Mouse (Mus musculus): ENCODE measurements around the gene Rbm38.

Rbm38 gene

GRCm38 (mm10) chr2:173014741-173015287 lies 5.5 kb upstream of the Rbm38 start:
- no peak for DNase-seq (ENCODE audit: low spot score in 2 of 2)

GRCm38 (mm10) chr2:173017940-173018339 lies 2.4 kb upstream of the Rbm38 start:
- DNase-seq (ENCODE audit: low spot score in 2 of 2) = peak in 1 of 2 experiments; percentile 25

GRCm38 (mm10) chr2:173018618-173019017 lies 1.7 kb upstream of the Rbm38 start:
- peak; percentile 24 to 67 for DNase-seq (ENCODE audit: low spot score in 2 of 2)

DNA sequence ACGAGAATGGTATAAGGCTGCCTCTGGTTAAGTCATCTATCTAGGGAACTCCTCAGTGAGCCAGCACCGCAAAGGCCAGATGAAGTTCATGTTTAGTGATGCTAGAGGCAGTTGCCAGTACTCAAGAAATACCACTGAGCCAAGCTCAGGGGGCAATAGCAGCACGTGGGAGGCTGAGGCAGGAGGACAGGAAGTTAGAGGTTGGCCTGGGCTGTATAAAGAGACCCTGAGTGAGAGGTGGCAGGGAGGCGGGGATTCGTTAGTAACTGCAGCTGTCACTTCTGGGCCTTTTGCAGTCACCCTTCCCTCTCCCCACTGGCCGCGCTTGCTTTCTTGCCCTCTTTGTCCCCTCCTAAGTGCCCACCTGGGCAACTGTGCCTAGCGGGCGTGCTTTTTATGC lies 976 bp upstream of the Rbm38 start:
- no peak for DNase-seq (ENCODE audit: low spot score in 2 of 2)

GRCm38 (mm10) chr2:173019790-173020189 lies 508 bp upstream of the Rbm38 start:
- peak; percentile 96 to 97 for DNase-seq (ENCODE audit: low spot score in 2 of 2)

DNA sequence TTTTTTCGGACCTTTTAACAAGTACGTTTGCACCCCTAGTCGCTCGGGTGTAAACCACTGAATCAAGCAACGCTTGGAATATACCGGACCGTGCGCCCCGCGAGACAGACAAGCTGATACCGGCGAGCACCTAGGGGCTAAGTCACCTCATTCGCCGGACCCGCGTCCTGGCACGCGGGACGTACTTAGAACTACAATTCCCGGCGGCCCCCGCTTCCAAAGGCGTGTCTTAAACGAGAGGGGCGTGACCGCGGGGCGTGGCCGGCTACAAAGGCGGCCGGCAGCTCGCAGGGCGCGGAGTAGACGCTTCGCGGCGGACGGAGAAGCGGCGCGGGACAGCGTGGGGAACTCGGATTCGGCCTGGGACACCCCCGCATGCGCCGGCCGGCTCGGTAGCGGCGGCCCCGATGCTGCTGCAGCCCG lies 1.3 kb downstream of the Rbm38 start:
- peak; percentile 96 to 99 for DNase-seq (ENCODE audit: low spot score in 2 of 2)

- DNase-seq (ENCODE audit: low spot score in 2 of 2) = peak; percentile 63 to 87
Observed at GRCm38 (mm10) chr2:173022056-173022681, 1.9 kb downstream of the Rbm38 start.

DNA sequence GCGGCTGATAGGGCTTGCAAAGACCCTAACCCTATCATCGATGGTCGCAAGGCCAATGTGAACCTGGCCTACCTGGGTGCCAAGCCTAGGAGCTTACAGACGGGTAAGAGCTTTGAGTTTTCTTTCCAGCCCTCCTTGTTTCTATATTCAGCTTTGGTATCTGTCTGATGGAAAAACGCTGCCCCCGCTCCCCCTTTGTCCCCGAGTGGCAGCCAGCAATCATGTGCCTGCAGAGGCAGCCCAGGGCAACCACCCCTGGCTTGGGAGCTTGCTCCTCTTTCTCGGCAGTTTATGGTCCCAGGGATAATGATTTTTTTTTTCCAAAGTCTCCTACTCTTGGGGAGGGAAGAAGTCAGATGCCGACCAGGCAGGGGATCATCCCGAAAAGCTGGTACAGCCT lies 2.5 kb downstream of the Rbm38 start:
- DNase-seq (ENCODE audit: low spot score in 2 of 2) = peak; percentile 40 to 71

DNA sequence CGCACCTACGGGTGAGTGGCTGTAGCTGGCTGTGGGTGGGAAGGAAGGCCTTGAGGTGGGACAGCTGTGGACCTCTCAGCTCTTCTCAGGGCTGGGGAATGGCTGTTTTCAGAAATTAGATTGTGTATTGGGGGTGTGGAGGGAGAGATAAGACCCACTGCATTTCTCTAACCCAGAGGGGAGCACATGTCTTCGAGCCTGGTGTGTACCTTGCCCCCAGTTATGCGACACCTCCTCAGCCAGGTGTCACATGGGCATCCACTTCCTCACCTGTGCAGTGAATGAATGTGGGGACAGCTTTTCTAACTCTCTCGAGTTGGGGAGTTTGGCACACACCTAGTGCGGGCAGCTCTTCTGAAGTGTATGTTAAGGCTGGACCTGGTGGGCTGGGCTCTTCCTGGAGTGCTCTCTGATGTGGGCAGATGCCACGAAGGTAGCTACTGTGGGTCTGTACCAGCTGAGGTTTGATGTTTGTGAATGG lies 3.1 kb downstream of the Rbm38 start:
- DNase-seq (ENCODE audit: low spot score in 2 of 2) = peak; percentile 36 to 71

DNA sequence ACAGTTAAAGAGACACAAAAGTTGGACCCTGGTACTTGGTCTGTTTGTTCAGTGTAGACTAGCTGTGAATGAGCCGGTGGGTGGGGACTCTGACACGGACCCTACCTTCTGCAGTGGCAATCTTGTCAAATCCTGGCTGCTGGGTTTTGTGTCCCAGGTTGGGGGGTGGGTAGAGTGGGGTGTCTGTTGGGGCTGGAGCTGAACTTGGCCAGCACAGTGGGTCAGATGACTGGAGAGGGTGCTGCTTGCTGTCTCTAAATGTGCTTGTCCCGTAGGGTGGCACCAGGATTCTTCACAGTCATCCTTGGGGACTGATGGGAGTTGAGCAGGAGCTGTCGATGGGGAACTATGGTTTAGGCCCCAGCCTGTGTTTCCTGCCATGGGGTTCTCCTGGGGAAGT lies 3.7 kb downstream of the Rbm38 start:
- DNase-seq (ENCODE audit: low spot score in 2 of 2) = peak in 1 of 2 experiments; percentile 68

DNA sequence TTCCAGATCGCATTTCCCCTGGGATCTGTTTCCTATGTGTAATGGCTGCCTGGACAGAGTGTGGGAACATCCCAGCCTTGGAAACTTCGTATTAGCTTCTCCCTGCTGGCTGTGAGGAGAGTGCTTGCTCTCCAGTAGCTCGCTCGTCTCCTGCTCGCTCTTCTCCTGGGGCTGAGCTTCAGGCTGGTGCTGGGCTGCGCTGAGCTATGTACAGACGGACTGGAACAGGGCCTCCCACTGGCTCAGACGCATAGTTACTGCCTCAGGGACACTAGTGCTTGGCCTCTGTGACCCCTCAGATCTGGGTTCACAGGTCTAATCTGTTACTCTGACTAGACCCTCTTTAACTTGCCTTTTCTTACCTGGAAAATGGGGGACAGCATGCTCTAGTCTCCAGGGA lies 4.1 kb downstream of the Rbm38 start:
- peak in 1 of 2 experiments; percentile 69 for DNase-seq (ENCODE audit: low spot score in 2 of 2)

DNA sequence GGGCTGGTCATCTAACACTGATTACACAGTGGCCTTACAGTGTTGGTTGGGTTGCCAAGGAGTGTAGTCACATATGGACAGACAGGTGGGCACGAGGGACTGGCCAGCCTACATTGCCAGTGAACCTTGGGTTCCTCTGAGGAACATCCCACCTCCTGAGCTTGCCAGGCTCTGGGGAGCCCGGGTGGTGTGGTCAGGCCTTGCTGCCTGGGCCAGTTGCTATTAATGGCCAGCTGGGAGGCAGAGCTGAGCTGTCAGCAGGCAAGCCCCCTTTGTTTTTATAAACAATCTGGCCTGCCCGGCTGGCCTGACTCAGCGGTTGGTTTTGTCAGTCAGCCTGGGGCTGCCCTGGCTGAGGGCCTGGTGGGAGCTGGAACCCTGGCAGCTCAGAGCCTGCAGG lies 4.6 kb downstream of the Rbm38 start:
- peak in 1 of 2 experiments; percentile 69 for DNase-seq (ENCODE audit: low spot score in 2 of 2)

- peak; percentile 42 to 74 for DNase-seq (ENCODE audit: low spot score in 2 of 2)
Observed at GRCm38 (mm10) chr2:173026286-173026685, 6.0 kb downstream of the Rbm38 start.

DNA sequence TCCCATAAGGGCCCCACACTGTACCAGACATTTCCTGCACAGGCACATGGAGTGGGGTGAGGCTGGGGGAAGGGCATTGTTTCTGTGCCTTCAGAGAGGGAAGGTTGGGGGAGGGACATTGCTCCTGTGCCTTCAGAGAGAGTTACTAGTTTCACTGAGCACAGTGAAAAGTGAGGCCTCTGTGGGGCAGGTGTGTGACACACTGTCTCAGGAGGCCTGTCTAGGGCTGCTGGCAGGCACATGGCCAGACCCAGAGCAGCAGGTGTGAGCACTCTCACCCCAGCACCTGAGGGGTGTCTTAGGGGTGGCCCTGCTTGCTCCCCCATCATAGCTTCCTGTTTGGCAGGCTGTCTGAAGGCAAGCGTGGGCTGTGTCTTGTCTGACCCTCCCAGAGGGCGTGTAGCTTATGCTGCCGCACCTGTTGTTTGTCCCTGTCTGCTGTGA lies 6.4 kb downstream of the Rbm38 start:
- peak; percentile 64 to 80 for DNase-seq (ENCODE audit: low spot score in 2 of 2)

DNA sequence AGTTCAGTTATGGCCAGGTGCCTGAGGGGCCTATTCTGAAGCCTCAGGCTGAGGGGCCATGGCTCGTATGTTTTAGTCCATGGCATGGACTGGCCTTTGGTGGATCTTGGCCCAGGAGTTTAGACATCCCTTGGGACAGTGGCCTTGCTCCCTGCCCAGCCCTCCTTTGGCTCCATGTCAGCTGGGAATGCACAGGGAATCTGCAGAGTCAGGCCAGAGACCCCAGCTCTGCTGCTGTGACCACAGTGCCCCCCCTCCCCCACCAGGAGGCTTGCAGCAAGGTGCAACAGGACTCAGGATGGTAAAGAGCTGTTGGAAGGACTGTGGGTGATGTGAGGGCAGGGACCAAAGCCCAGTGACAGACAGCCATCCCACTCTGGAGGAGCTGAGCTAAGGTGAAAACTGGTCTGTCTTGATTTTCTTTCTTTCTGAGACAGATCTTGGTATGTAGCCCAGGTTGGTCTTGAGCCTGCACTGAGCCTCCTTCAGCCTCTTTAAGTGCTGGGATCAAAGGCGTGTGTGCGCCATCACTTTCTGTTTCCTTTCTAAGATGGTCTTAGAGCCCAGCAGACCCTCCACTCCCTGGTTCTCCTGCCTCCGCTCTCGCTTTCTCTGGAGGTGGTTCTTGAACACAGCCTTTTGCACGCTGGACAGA lies 7.0 kb downstream of the Rbm38 start:
- no peak for DNase-seq (ENCODE audit: low spot score in 2 of 2)

DNA sequence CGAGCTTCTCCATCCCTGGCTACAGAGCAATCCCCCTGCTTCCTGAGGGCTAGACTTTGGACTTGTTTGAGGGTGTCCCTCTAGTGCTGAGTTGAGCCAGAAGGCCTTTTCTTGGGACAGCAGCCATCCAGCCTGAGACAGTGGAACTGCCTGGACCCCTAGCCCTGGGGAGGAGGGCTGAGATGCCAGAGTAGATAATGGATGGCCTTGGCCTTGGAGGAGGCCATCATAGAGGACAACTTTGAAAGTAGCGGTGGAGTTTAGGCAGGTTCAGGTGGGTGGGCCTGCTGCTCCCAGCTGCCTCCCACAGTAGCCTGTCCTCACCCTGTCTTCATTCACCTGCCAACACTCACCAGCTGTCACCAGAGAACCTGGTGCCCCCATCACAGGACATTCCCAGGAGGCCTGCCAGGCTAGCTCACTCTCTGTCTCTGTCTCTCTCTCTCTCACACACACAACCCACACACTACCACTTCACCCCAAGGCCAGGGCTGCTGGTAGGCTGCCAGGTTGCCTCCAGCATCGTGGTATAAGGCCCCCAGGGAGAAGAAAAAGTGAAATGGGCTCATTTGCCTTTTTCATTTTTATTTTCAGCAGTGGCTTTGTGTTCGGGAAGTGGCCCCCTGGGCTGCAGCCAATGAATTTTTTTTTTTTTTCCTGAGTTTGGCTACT lies 7.7 kb downstream of the Rbm38 start:
- DNase-seq (ENCODE audit: low spot score in 2 of 2) = peak; percentile 46 to 70

- peak in 1 of 2 experiments; percentile 68 for DNase-seq (ENCODE audit: low spot score in 2 of 2)
Observed at GRCm38 (mm10) chr2:173028508-173029031, 8.3 kb downstream of the Rbm38 start.

- no peak for DNase-seq (ENCODE audit: low spot score in 2 of 2)
Observed at GRCm38 (mm10) chr2:173030591-173031338, 10.5 kb downstream of the Rbm38 start.

DNA sequence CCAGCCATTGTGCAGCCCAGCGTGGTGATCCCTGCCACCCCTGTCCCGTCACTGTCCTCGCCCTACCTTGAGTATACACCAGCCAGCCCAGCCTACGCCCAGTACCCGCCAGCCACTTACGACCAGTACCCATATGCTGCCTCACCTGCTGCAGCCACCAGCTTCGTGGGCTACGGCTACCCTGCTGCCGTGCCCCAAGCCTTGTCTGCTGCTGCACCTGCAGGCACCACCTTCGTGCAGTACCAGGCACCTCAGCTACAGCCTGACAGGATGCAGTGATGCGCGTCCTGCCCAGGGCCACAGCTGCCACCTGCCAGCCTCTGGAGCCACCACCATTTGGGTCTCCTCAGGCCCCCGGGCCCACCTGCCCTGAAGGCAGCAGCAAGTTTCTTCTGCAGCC lies 13.2 kb downstream of the Rbm38 start:
- peak in 1 of 2 experiments; percentile 44 for DNase-seq (ENCODE audit: low spot score in 2 of 2)

DNA sequence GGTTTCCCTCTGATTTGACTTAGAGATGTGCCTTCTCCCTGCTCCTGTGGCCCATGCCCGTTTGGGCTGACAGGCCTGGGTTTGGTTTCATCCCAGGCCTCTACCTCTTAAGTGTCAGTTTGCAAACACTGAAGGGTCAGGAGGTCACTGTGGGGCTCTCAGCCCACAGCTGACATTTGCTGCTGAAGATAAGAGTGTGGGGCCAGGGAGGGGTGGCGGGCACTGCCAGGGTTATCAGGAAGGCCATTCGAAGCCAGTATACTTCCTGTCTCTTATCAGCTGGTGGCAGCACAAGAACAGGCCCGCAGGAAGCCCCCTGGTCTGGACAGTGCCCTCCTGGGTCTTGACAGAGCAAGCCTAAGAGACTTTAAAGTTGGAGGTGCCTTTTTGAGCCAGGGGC lies 14.7 kb downstream of the Rbm38 start:
- DNase-seq (ENCODE audit: low spot score in 2 of 2) = peak; percentile 84 to 86

GRCm38 (mm10) chr2:173035653-173036052 lies 15.4 kb downstream of the Rbm38 start:
- peak in 1 of 2 experiments; percentile 50 for DNase-seq (ENCODE audit: low spot score in 2 of 2)
